Mouse (Mus musculus): ENCODE measurements around the gene Olfr355. TPM values are rescaled to one million over a fixed set of nuclear protein-coding genes. Genes with fewer than 3 reads are reported as not detected.

The Olfr355 gene
- polyA plus RNA-seq (2012; rRNA removed) = not detected in 2 replicates

DNA sequence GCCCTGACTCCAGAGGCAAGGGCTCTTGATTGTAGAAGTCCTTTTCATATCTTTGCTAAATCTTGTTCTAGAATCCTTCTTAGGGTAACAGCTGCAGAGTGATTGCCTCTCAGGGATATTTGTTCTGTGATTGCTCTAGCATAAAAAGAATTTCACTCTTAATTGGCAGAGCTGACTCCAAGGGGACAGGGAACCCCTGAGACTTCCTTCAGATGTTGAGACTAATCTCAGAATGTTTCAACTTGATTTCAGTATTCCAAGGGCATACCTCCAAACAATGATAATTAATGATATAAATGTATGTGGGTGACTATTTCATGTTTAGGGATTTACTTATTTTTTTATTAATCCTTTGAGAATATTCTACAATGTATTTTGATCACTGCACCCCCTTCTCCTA lies at the start of gene Olfr355:
Gene Olfr355, minus strand, starts transcription at position 101 of the 400 bp plus-strand sequence.
- no peaks in the 10 kb centered on the region for H3K27me3 ChIP-seq (ENCODE audit: control insufficient read depth, insufficient read depth, low read length)
- TF ChIP-seq POLR2A (IDR thresholded peaks at IDR 0.05; ENCODE audit: borderline replicate concordance, insufficient read depth, low read length) (no peak), CTCF (IDR thresholded peaks at IDR 0.05; ENCODE audit: borderline replicate concordance, insufficient read depth, low read depth, low read length) (no peak)
- no peak for DNase-seq
- no peaks in the 10 kb centered on the region for H3K4me1 ChIP-seq (ENCODE audit: control insufficient read depth, insufficient read depth, low read length)
- no peak within 1 kb of the TSS for H3K4me3 ChIP-seq (replicated peaks; ENCODE audit: insufficient read depth, low read depth, low read length)
- no peak within 1 kb of the TSS for H3K27ac ChIP-seq (ENCODE audit: insufficient read depth, low read length)

DNA sequence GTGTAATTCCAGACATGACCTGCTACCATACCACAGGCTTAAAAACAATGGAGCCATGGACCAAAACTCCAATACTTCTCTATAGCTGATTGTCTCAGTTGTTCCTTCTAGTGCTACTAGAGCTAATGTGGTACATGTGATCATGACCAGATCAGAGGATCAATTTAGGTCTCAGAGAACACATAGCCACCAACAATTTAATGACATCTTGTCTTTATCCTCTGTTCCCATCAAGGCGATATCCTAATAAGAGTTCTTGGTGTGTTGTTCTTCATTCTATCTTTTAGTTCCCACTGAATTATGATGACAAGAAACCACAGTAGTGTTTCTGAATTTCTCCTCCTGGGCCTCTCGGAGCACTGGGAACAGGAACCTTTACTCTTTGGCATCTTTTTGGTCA lies 8.1 kb upstream of the Olfr355 start, which contains the start of gene Olfr356:
Gene Olfr356, plus strand, starts transcription at position 301 of the 400 bp plus-strand sequence.
- H3K27ac ChIP-seq (ENCODE audit: insufficient read depth, low read length) = no peak within 1 kb of the TSS
- TF ChIP-seq CTCF (IDR thresholded peaks at IDR 0.05; ENCODE audit: borderline replicate concordance, insufficient read depth, low read depth, low read length) = no peak
- TF ChIP-seq POLR2A (IDR thresholded peaks at IDR 0.05; ENCODE audit: borderline replicate concordance, insufficient read depth, low read length) = no peak
- WGBS = 83% methylated on average over 2 of the region's 2 CpGs
- no peak within 1 kb of the TSS for H3K4me3 ChIP-seq (replicated peaks; ENCODE audit: insufficient read depth, low read depth, low read length)
- H3K27me3 ChIP-seq (ENCODE audit: control insufficient read depth, insufficient read depth, low read length) = no peaks in the 10 kb centered on the region
- DNase-seq = no peak
- H3K4me1 ChIP-seq (ENCODE audit: control insufficient read depth, insufficient read depth, low read length) = no peaks in the 10 kb centered on the region

DNA sequence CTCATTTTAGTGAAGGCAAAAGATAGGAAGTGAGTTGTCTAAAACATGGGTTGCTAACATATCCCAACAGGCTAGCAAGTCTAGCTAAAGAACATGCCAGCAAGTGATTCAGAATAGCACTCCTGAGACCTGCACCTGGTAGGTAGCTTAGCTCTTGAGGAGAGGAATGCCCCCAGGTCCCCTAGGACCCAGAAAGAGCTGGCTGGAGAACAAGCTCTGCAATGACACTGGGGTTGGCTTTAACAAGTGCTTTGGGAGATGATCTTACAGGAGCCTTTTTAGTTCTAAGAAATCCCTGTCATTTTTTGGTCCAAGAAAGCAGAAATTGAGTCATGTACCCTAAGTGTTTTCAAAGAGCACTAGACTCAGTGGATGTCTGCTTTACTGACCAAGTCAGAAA lies 23.3 kb downstream of the Olfr355 start, which contains the start of gene Olfr354:
Gene Olfr354, plus strand, starts transcription at position 301 of the 400 bp plus-strand sequence.
- H3K27me3 ChIP-seq (ENCODE audit: control insufficient read depth, insufficient read depth, low read length) = no peaks in the 10 kb centered on the region
- H3K4me1 ChIP-seq (ENCODE audit: control insufficient read depth, insufficient read depth, low read length) = no peaks in the 10 kb centered on the region

DNA sequence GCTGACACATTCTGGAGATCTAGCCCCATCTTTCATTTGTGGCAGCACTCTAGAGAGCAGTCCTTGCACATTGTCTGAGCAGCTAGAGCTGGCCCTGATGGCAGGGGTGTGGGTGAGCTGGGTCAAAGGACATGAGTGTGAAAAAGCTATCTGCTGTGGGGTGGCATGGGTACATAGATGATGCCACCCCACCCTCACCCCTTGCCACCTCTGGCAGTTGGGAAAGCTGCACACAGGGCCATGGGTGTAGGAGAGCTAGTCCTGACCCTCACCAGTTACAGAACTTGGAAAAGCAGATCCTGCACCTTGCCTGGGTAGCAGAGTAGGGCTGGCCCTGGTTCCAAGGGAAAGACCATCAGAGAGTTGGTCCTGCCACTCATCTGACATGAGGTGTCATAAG lies 31.6 kb downstream of the Olfr355 start:
- TF ChIP-seq POLR2A (IDR thresholded peaks at IDR 0.05; ENCODE audit: borderline replicate concordance, insufficient read depth, low read length) (no peak), CTCF (IDR thresholded peaks at IDR 0.05; ENCODE audit: borderline replicate concordance, insufficient read depth, low read depth, low read length) (no peak)
- Histone ChIP-seq H3K27me3 (ENCODE audit: control insufficient read depth, insufficient read depth, low read length) (no peaks in the 10 kb centered on the region), H3K4me3 (replicated peaks; ENCODE audit: insufficient read depth, low read depth, low read length) (no peak overlapping the region), H3K4me1 (ENCODE audit: control insufficient read depth, insufficient read depth, low read length) (no peaks in the 10 kb centered on the region), H3K27ac (ENCODE audit: insufficient read depth, low read length) (no peak overlapping the region)
- no peak for DNase-seq

More for the DNA sequence above, 23.3 kb downstream of the Olfr355 start, which contains the start of gene Olfr354:
- TF ChIP-seq POLR2A (IDR thresholded peaks at IDR 0.05; ENCODE audit: borderline replicate concordance, insufficient read depth, low read length) (no peak), CTCF (IDR thresholded peaks at IDR 0.05; ENCODE audit: borderline replicate concordance, insufficient read depth, low read depth, low read length) (no peak)
- Histone ChIP-seq H3K4me3 (replicated peaks; ENCODE audit: insufficient read depth, low read depth, low read length) (no peak within 1 kb of the TSS), H3K27ac (ENCODE audit: insufficient read depth, low read length) (no peak within 1 kb of the TSS)
- no peak for DNase-seq

DNA sequence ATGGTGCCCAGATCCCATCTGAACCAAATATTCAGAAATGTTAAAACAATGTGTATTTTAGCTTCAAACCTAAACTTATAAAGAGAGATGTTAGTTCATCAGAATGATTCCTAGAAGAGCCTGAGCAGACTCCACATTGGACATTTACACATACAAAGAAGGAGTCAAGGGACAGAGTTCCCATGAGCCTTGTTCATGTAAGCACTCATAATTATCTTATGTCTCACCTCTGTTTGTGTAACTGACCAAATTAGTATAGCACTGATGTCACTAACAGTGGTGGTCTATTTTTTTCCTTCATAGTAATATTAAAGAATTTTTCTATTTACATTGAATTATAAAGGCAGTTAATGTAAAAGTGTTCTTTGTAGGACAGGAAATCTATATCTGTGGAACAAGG lies 35.9 kb downstream of the Olfr355 start, which contains the start of gene Olfr353:
Gene Olfr353, minus strand, starts transcription at position 101 of the 400 bp plus-strand sequence.
- no peaks in the 10 kb centered on the region for H3K4me1 ChIP-seq (ENCODE audit: control insufficient read depth, insufficient read depth, low read length)
- TF ChIP-seq CTCF (IDR thresholded peaks at IDR 0.05; ENCODE audit: borderline replicate concordance, insufficient read depth, low read depth, low read length) (no peak), POLR2A (IDR thresholded peaks at IDR 0.05; ENCODE audit: borderline replicate concordance, insufficient read depth, low read length) (no peak)
- H3K4me3 ChIP-seq (replicated peaks; ENCODE audit: insufficient read depth, low read depth, low read length) = no peak within 1 kb of the TSS
- H3K27ac ChIP-seq (ENCODE audit: insufficient read depth, low read length) = no peak within 1 kb of the TSS
- no peak for DNase-seq
- no peaks in the 10 kb centered on the region for H3K27me3 ChIP-seq (ENCODE audit: control insufficient read depth, insufficient read depth, low read length)

Other genes starting within 250 kb of the Olfr355 start
- gene Olfr346, start 243.1 kb downstream of the Olfr355 start, polyA plus RNA-seq (2012; rRNA removed) = not detected in 2 replicates
- not detected in 2 replicates for gene Olfr347, start 197.0 kb downstream of the Olfr355 start, polyA plus RNA-seq (2012; rRNA removed)
- gene Olfr348, start 144.6 kb downstream of the Olfr355 start, polyA plus RNA-seq (2012; rRNA removed) = not detected in 2 replicates
- gene Olfr50, start 138.4 kb downstream of the Olfr355 start, polyA plus RNA-seq (2012; rRNA removed) = not detected in 2 replicates
- not detected in 2 replicates for gene Olfr3, start 111.9 kb downstream of the Olfr355 start, polyA plus RNA-seq (2012; rRNA removed)
- not detected in 2 replicates for gene Olfr350, start 82.6 kb downstream of the Olfr355 start, polyA plus RNA-seq (2012; rRNA removed)
- gene Olfr351, start 66.2 kb downstream of the Olfr355 start, polyA plus RNA-seq (2012; rRNA removed) = not detected in 2 replicates
- not detected in 2 replicates for gene Olfr352, start 60.4 kb downstream of the Olfr355 start, polyA plus RNA-seq (2012; rRNA removed)
- not detected in 2 replicates for gene Olfr353, start 36.0 kb downstream of the Olfr355 start, polyA plus RNA-seq (2012; rRNA removed)
- gene Olfr354, start 23.2 kb downstream of the Olfr355 start, polyA plus RNA-seq (2012; rRNA removed) = not detected in 2 replicates
- gene Olfr356, start 8.2 kb upstream of the Olfr355 start, polyA plus RNA-seq (2012; rRNA removed) = not detected in 2 replicates
- not detected in 2 replicates for gene Olfr357, start 64.9 kb upstream of the Olfr355 start, polyA plus RNA-seq (2012; rRNA removed)
- not detected in 2 replicates for gene Olfr358, start 80.4 kb upstream of the Olfr355 start, polyA plus RNA-seq (2012; rRNA removed)
- not detected in 2 replicates for gene Olfr360, start 136.8 kb upstream of the Olfr355 start, polyA plus RNA-seq (2012; rRNA removed)
- gene Olfr361, start 160.4 kb upstream of the Olfr355 start, polyA plus RNA-seq (2012; rRNA removed) = not detected in 2 replicates
- gene Olfr362, start 189.0 kb upstream of the Olfr355 start, polyA plus RNA-seq (2012; rRNA removed) = not detected in 2 replicates
- not detected in 2 replicates for gene Olfr364-ps1, start 210.4 kb upstream of the Olfr355 start, polyA plus RNA-seq (2012; rRNA removed)